Mouse (Mus musculus) MEL (cell line): ENCODE measurements around the gene Zbtb34.

Source experiments
- GATA1 ChIP-seq: IDR thresholded peaks from 2 replicates; pipeline ENCODE4 v1.6.1; 2011; ENCODE audit warnings: low read depth, low read length, improper control_type of control experiment
- MAX ChIP-seq: IDR thresholded peaks from 2 replicates; pipeline ENCODE4 v1.6.1; 2011; ENCODE audit warnings: low read length, improper control_type of control experiment

- TF ChIP-seq GATA1 (no peak), MAX (no peak)
Measured at GRCm38 (mm10) chr2:33365703-33366471, 65.2 kb downstream of the Zbtb34 start.
